Mouse (Mus musculus) forebrain, embryonic 11.5 days (tissue): ENCODE results near the gene Tarm1. TPM values are rescaled to one million over a fixed set of nuclear protein-coding genes. Genes with fewer than 3 reads are reported as not detected.

ENCODE experiments used
- polyA plus RNA-seq: library from polyadenylated mRNA; unstranded; fragments of >200 nt; fragmentation: Nextera tagmentation; extraction: Ambion mirVana; gene quantifications from 2 replicates; pipeline ENCODE4 v1.2.1, GENCODE M21; 2014

Tarm1 gene
- polyA plus RNA-seq, 1 experiment from 2014 or later = not detected

Other genes with a start within 250 kb of the Tarm1 start
- 29.1 and 36.2 TPM in 2 replicates for gene Myadm, start 213.5 kb downstream of the Tarm1 start, polyA plus RNA-seq
- 0.99 and 1.0 TPM in 2 replicates for gene Prkcg, start 213.4 kb downstream of the Tarm1 start, polyA plus RNA-seq
- 4.9 and 5.6 TPM in 2 replicates for gene Cacng7, start 169.7 kb downstream of the Tarm1 start, polyA plus RNA-seq
- gene Cacng8, start 111.9 kb downstream of the Tarm1 start, polyA plus RNA-seq = 7.9 and 9.3 TPM in 2 replicates
- gene Cacng6, start 78.4 kb downstream of the Tarm1 start, polyA plus RNA-seq = 0.40 and 0.44 TPM in 2 replicates
- 0.15 and 0.36 TPM in 2 replicates for gene Oscar, start 113.5 kb upstream of the Tarm1 start, polyA plus RNA-seq
- 338 and 353 TPM in 2 replicates for gene Ndufa3, start 114.7 kb upstream of the Tarm1 start, polyA plus RNA-seq
- gene Tfpt, start 127.3 kb upstream of the Tarm1 start, polyA plus RNA-seq = 30.0 and 31.9 TPM in 2 replicates
- gene Prpf31, start 127.4 kb upstream of the Tarm1 start, polyA plus RNA-seq = 157 and 164 TPM in 2 replicates
- 80.4 and 88.1 TPM in 2 replicates for gene Cnot3, start 142.6 kb upstream of the Tarm1 start, polyA plus RNA-seq
- gene Leng1, start 163.2 kb upstream of the Tarm1 start, polyA plus RNA-seq = 15.0 and 16.1 TPM in 2 replicates
- gene Tmc4, start 174.9 kb upstream of the Tarm1 start, polyA plus RNA-seq = 2.1 and 3.5 TPM in 2 replicates
- gene Tsen34, start 190.2 kb upstream of the Tarm1 start, polyA plus RNA-seq = 243 and 269 TPM in 2 replicates
- 37.1 and 40.2 TPM in 2 replicates for gene Mboat7, start 190.9 kb upstream of the Tarm1 start, polyA plus RNA-seq
- gene Rps9, start 201.4 kb upstream of the Tarm1 start, polyA plus RNA-seq = 1,200 and 1,214 TPM in 2 replicates
- 0.12 and 0.27 TPM in 2 replicates for gene Pirb, start 217.8 kb upstream of the Tarm1 start, polyA plus RNA-seq